Mouse (Mus musculus) myocyte (in vitro differentiated cells): Measurements from ENCODE around the gene Clptm1l. TPM values are rescaled to one million over a fixed set of nuclear protein-coding genes. Genes with fewer than 3 reads are reported as not detected.

ENCODE experiments used
- H3K27me3 ChIP-seq: one replicate; pipeline ENCODE4 v1.6.1; 2011; ENCODE audit not compliant: control insufficient read depth, insufficient read depth, insufficient read length
- H3K36me3 ChIP-seq: one replicate; pipeline ENCODE4 v1.6.1; 2011; ENCODE audit not compliant: control insufficient read depth, insufficient read depth
- H3K4me2 ChIP-seq: one replicate; pipeline ENCODE4 v1.6.1; 2011; ENCODE audit warnings: low read depth, control low read depth
- H3K4me3 ChIP-seq: one replicate; pipeline ENCODE4 v1.5.1; 2011; ENCODE audit warnings: mild to moderate bottlenecking, control low read depth, moderate library complexity
- H3K79me2 ChIP-seq: one replicate; pipeline ENCODE4 v1.6.1; 2011; ENCODE audit not compliant: control insufficient read depth, insufficient read depth
- H3ac ChIP-seq: one replicate; pipeline ENCODE4 v1.6.1; 2011; ENCODE audit not compliant: control insufficient read depth, insufficient read length
- CEBPB ChIP-seq: IDR thresholded peaks from 2 replicates; pipeline ENCODE4 v1.6.1; 2011; ENCODE audit warnings: mild to moderate bottlenecking, moderate library complexity; ENCODE audit not compliant: poor library complexity, insufficient read depth, severe bottlenecking
- E2F4 ChIP-seq: IDR thresholded peaks from one replicate; pipeline ENCODE4 v1.6.1; 2011; ENCODE audit warnings: mild to moderate bottlenecking, control low read depth, moderate library complexity; ENCODE audit not compliant: insufficient read depth
- MAX ChIP-seq: IDR thresholded peaks from one replicate; pipeline ENCODE4 v1.6.1; 2011; ENCODE audit warnings: low read depth, mild to moderate bottlenecking, control low read depth
- MYOD1 ChIP-seq, 3 experiments: IDR thresholded peaks; one replicate each; pipeline ENCODE4 v1.6.1; 2011; ENCODE audit warnings: control low read depth in 2 of 3, low read depth in 2 of 3, mild to moderate bottlenecking in 2 of 3, moderate library complexity in 1 of 3; ENCODE audit not compliant: insufficient read length in 2 of 3, control insufficient read depth in 1 of 3
- MYOG ChIP-seq, 3 experiments: IDR thresholded peaks; one replicate each; pipeline ENCODE4 v1.6.1; 2011; ENCODE audit warnings: control low read depth in 2 of 3, low read depth in 2 of 3, mild to moderate bottlenecking in 2 of 3; ENCODE audit not compliant: insufficient read length in 2 of 3, control insufficient read depth in 1 of 3, insufficient read depth in 1 of 3
- POLR2A ChIP-seq: IDR thresholded peaks from one replicate; pipeline ENCODE4 v1.6.1; 2011; ENCODE audit warnings: low read depth, mild to moderate bottlenecking, control low read depth, moderate library complexity; ENCODE audit not compliant: insufficient read length
- POLR2AphosphoS2 ChIP-seq: IDR thresholded peaks from one replicate; pipeline ENCODE4 v1.6.1; 2011; ENCODE audit warnings: low read depth, control low read depth; ENCODE audit not compliant: insufficient read length
- REST ChIP-seq: IDR thresholded peaks from one replicate; pipeline ENCODE4 v1.6.1; 2011; ENCODE audit warnings: mild to moderate bottlenecking, control low read depth, moderate library complexity; ENCODE audit not compliant: insufficient read depth, insufficient read length
- SRF ChIP-seq: IDR thresholded peaks from one replicate; pipeline ENCODE4 v1.6.1; 2011; ENCODE audit warnings: low read depth; ENCODE audit not compliant: control insufficient read depth, insufficient read length
- TCF12 ChIP-seq: IDR thresholded peaks from one replicate; pipeline ENCODE4 v1.6.1; 2011; ENCODE audit warnings: mild to moderate bottlenecking, control low read depth; ENCODE audit not compliant: poor library complexity, insufficient read depth, severe bottlenecking
- TCF3 ChIP-seq: IDR thresholded peaks from one replicate; pipeline ENCODE4 v1.6.1; 2011; ENCODE audit warnings: low read depth, control low read depth; ENCODE audit not compliant: insufficient read length
- USF1 ChIP-seq: IDR thresholded peaks from one replicate; pipeline ENCODE4 v1.6.1; 2011; ENCODE audit warnings: low read depth, mild to moderate bottlenecking, control low read depth, moderate library complexity
- polyA plus RNA-seq: library from polyadenylated mRNA; unstranded; fragments of >200 nt; fragmentation: generic; extraction: Trizol; gene quantifications from one replicate; pipeline ENCODE4 v1.2.1, GENCODE M21; 2012; ENCODE audit warnings: missing spikeins

Gene Clptm1l
- polyA plus RNA-seq, 1 experiment: 147 TPM

- TF ChIP-seq MYOD1 (IDR thresholded peaks at IDR 0.05; ENCODE audit: control insufficient read depth in 1 of 3, insufficient read length in 2 of 3, low read depth in 2 of 3) (no peak), USF1 (no peak), POLR2AphosphoS2 (no peak), E2F4 (no peak), REST (peak; percentile 32), CEBPB (no peak)
- H3K36me3 ChIP-seq: no peaks in the 10 kb centered on the region
These were observed 55.1 kb downstream of the Clptm1l start for GRCm38 (mm10) chr13:73658953-73659352.

GRCm38 (mm10) chr13:73660163-73660695 lies 56.4 kb downstream of the Clptm1l start:
- Histone ChIP-seq H3K4me3 (no peak overlapping the region), H3ac (no peak overlapping the region), H3K79me2 (no peaks in the 10 kb centered on the region), H3K36me3 (no peaks in the 10 kb centered on the region), H3K4me2 (no peak overlapping the region), H3K27me3 (peaks cover 5% of the 10 kb centered on the region)
- TF ChIP-seq E2F4 (no peak), MYOG (IDR thresholded peaks at IDR 0.05; ENCODE audit: control insufficient read depth in 1 of 3, insufficient read depth in 1 of 3, insufficient read length in 2 of 3, low read depth in 2 of 3) (no peak), TCF3 (no peak), MYOD1 (IDR thresholded peaks at IDR 0.05; ENCODE audit: control insufficient read depth in 1 of 3, insufficient read length in 2 of 3, low read depth in 2 of 3) (no peak), MAX (no peak), POLR2A (no peak), SRF (no peak), USF1 (no peak), CEBPB (no peak), TCF12 (no peak), REST (no peak), POLR2AphosphoS2 (no peak)

More at GRCm38 (mm10) chr13:73658953-73659352, 55.1 kb downstream of the Clptm1l start:
- H3K4me2 ChIP-seq: no peak overlapping the region
- H3K79me2 ChIP-seq: no peaks in the 10 kb centered on the region
- H3ac ChIP-seq: no peak overlapping the region
- peaks cover 3% of the 10 kb centered on the region for H3K27me3 ChIP-seq
- no peak overlapping the region for H3K4me3 ChIP-seq

Other genes starting within 250 kb of the Clptm1l start
- gene Lpcat1, start 136.8 kb upstream of the Clptm1l start, polyA plus RNA-seq: 10.1 TPM
- not detected for gene Slc6a3, start 67.3 kb upstream of the Clptm1l start, polyA plus RNA-seq
- gene Tert, start 22.9 kb downstream of the Clptm1l start, polyA plus RNA-seq: 0.13 TPM
- gene Slc6a18, start 74.0 kb downstream of the Clptm1l start, polyA plus RNA-seq: not detected
- 0.44 TPM for gene Slc6a19, start 100.9 kb downstream of the Clptm1l start, polyA plus RNA-seq
- 25.7 TPM for gene Slc12a7, start 129.1 kb downstream of the Clptm1l start, polyA plus RNA-seq
- 0.05 TPM for gene Nkd2, start 243.6 kb downstream of the Clptm1l start, polyA plus RNA-seq